Mouse (Mus musculus) right cerebral cortex, postnatal 4 days (tissue): ENCODE measurements around the gene Kif18b.

Experiments
- DNase-seq: peaks from one replicate; pipeline ENCODE4 v3.0.0-alpha.2; 2022

Gene Kif18b

GRCm38 (mm10) chr11:102924557-102925350 is at the start of gene Kif18b:
TSS of gene Kif18b (minus strand) at chr11:102925124.
- peak; percentile 93 for DNase-seq

- DNase-seq = no peak
These were observed 47.4 kb upstream of the Kif18b start for GRCm38 (mm10) chr11:102972326-102972725.

- no peak for DNase-seq
These were observed 46.7 kb upstream of the Kif18b start for GRCm38 (mm10) chr11:102971604-102972003.

- no peak for DNase-seq
These were observed 39.7 kb upstream of the Kif18b start for GRCm38 (mm10) chr11:102964547-102965091.

GRCm38 (mm10) chr11:102963855-102964546 is 39.1 kb upstream of the Kif18b start:
- peak; percentile 21 for DNase-seq

GRCm38 (mm10) chr11:102963246-102963854 is 38.4 kb upstream of the Kif18b start:
- DNase-seq = no peak

- no peak for DNase-seq
These were observed 37.9 kb upstream of the Kif18b start for GRCm38 (mm10) chr11:102962861-102963245.

- no peak for DNase-seq
These were observed 36.2 kb upstream of the Kif18b start for GRCm38 (mm10) chr11:102961082-102961481.

GRCm38 (mm10) chr11:102958870-102959269 is 33.9 kb upstream of the Kif18b start:
- DNase-seq = no peak

GRCm38 (mm10) chr11:102958431-102958830 is 33.5 kb upstream of the Kif18b start:
- DNase-seq = no peak

GRCm38 (mm10) chr11:102957692-102958091 is 32.8 kb upstream of the Kif18b start:
- DNase-seq = no peak

GRCm38 (mm10) chr11:102956962-102957614 is 32.2 kb upstream of the Kif18b start:
- DNase-seq = no peak

- no peak for DNase-seq
These were observed 28.0 kb upstream of the Kif18b start for GRCm38 (mm10) chr11:102952922-102953321.

- peak; percentile 26 for DNase-seq
These were observed 23.4 kb upstream of the Kif18b start for GRCm38 (mm10) chr11:102948043-102948961.

- no peak for DNase-seq
These were observed 22.0 kb upstream of the Kif18b start for GRCm38 (mm10) chr11:102946992-102947343.

- DNase-seq = peak; percentile 73
These were observed 21.5 kb upstream of the Kif18b start, which contains the start of gene C1ql1 for GRCm38 (mm10) chr11:102946265-102946991. TSS of gene C1ql1 (minus strand) at chr11:102946688.

GRCm38 (mm10) chr11:102945306-102946264 is 20.7 kb upstream of the Kif18b start:
- DNase-seq = no peak

GRCm38 (mm10) chr11:102941236-102941635 is 16.3 kb upstream of the Kif18b start:
- no peak for DNase-seq

GRCm38 (mm10) chr11:102939024-102939675 is 14.2 kb upstream of the Kif18b start:
- peak; percentile 25 for DNase-seq
